Mouse (Mus musculus): ENCODE results near the gene Evpl. TPM values are rescaled to one million over a fixed set of nuclear protein-coding genes. Genes with fewer than 3 reads are reported as not detected.

The Evpl gene
- polyA plus RNA-seq, 1 experiment from 2014 or later: 0.84 TPM

DNA sequence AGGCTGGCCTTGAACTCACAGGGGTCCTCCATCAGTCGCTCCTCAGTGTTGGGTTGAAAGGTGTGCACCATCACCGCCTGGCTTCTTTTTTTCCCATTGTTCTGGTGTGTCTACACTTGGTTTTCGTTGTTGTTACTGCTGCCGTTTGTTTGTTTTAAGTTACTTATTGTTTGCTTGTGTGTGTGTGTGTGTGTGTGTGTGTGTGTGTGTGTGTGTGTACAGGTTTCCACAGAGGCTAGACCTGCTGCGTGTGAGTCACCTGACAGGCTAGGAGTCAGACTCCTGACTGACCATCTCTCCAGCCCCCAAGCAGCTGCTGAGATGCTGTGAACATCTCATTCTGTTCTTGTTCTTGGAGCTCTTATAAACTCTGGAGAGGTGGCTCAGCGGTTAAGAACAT is 25.0 kb downstream of the Evpl start:
- Histone ChIP-seq H3K9ac (no peak overlapping the region), H3K36me3 (peaks cover 9% of the 10 kb centered on the region), H3K27ac (ENCODE audit: poor library complexity, severe bottlenecking) (no peak overlapping the region), H3K9me3 (replicated peaks) (no peaks in the 10 kb centered on the region), H3K4me3 (no peak overlapping the region), H3K27me3 (replicated peaks) (no peaks in the 10 kb centered on the region), H3K4me2 (no peak overlapping the region), H3K4me1 (replicated peaks) (no peaks in the 10 kb centered on the region)
- ATAC-seq (ENCODE audit: insufficient number of reproducible peaks, low FRiP score): no peak
- WGBS: 88% methylated on average over 6 of the region's 6 CpGs

DNA sequence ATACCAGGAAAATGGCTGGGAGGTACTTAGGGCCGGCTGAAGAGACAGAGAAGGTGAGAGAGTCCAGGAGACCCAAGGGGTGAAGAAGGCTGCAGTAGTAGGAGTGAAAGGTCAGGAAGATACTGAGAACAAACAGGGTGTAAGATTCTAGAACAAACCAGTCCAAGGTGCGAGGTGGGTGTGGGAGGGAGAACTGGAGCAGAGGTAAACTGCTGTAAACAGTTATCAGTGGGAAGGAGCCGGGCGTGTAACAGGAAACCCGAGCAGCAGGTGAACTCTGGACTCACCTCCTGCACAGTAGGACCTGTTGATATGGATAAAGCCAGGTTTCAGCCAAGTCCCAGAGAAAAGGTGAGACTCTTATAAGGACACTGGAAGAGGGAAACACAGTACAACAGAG is 27.2 kb downstream of the Evpl start:
- H3K27me3 ChIP-seq (replicated peaks): no peaks in the 10 kb centered on the region
- ATAC-seq (ENCODE audit: insufficient number of reproducible peaks, low FRiP score): no peak
- no peaks in the 10 kb centered on the region for H3K9me3 ChIP-seq (replicated peaks)
- H3K4me3 ChIP-seq: no peak overlapping the region
- H3K4me2 ChIP-seq: no peak overlapping the region
- no peaks in the 10 kb centered on the region for H3K4me1 ChIP-seq (replicated peaks)
- no peak overlapping the region for H3K9ac ChIP-seq
- H3K36me3 ChIP-seq: peaks cover 28% of the 10 kb centered on the region
- 70% methylated on average over 5 of the region's 5 CpGs for WGBS
- no peak overlapping the region for H3K27ac ChIP-seq (ENCODE audit: poor library complexity, severe bottlenecking)

DNA sequence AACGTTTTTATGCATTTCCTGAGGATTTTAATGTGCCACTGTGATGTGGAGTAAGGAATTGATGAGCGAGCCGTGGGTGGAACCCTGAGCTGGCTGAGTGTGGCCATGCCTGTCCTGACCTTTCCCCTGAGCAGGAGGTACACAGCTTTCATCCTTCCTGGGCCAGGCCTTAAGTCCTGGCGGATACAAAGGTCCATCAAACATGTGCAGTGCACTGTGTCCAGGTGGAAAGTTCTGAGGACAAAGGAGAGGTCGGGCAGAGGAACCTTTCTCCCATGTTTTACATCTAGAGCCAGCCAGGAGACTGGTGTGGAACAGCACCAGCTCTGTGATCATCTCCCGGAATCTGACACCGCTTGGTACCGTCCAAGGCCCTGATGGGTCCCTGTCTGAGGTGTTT is 28.6 kb downstream of the Evpl start:
- WGBS: 80% methylated on average over 8 of the region's 8 CpGs
- no peaks in the 10 kb centered on the region for H3K27me3 ChIP-seq (replicated peaks)
- peaks cover 38% of the 10 kb centered on the region for H3K36me3 ChIP-seq
- no peak overlapping the region for H3K4me3 ChIP-seq
- H3K27ac ChIP-seq (ENCODE audit: poor library complexity, severe bottlenecking): no peak overlapping the region
- ATAC-seq (ENCODE audit: insufficient number of reproducible peaks, low FRiP score): no peak
- no peaks in the 10 kb centered on the region for H3K9me3 ChIP-seq (replicated peaks)
- no peak overlapping the region for H3K4me2 ChIP-seq
- no peak overlapping the region for H3K9ac ChIP-seq
- no peaks in the 10 kb centered on the region for H3K4me1 ChIP-seq (replicated peaks)

DNA sequence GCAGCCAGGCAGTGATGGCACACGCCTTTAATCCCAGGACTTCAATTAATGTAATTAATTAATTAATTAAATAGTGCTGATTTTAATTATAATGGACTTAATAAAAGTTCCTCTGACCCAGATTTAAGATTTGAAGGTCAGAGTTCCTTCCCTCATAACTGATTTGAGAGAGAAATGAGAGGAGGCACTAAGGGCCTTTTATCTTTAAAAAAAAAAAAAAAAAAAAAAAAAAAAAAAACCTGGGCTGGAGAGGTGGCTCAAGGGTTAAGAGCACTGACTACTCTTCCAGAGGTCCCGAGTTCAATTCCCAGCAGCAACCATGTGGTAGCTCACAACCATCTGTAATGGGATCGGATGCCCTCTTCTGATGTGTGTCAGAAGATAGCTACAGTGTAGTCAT is 29.2 kb downstream of the Evpl start:
- H3K9me3 ChIP-seq (replicated peaks): no peaks in the 10 kb centered on the region
- no peaks in the 10 kb centered on the region for H3K4me1 ChIP-seq (replicated peaks)
- H3K27me3 ChIP-seq (replicated peaks): no peaks in the 10 kb centered on the region
- H3K4me2 ChIP-seq: no peak overlapping the region
- peaks cover 38% of the 10 kb centered on the region for H3K36me3 ChIP-seq
- no peak for ATAC-seq (ENCODE audit: insufficient number of reproducible peaks, low FRiP score)
- H3K9ac ChIP-seq: no peak overlapping the region
- H3K27ac ChIP-seq (ENCODE audit: poor library complexity, severe bottlenecking): no peak overlapping the region
- H3K4me3 ChIP-seq: no peak overlapping the region
- 85% methylated on average over 3 of the region's 3 CpGs for WGBS

DNA sequence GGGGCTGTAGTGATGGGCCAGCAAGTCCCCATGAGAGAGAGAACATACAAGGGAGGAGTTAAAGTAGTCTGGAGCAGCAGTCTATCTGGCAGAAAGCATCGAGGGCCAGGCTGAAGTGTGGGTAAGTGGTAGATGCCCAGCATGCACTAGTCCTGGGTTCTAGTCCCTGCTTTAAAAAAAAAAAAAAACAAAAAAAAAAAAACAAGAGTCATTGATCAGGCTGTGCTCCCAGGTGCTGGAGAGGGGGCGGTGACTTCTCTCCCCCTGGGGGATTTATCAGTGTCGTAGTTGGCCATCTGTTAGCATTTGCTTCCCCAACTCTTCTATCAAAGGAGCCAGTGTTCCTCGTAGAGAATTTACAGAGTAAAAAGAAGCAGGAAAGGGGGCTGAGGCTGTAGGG is 31.2 kb downstream of the Evpl start:
- no peaks in the 10 kb centered on the region for H3K27me3 ChIP-seq (replicated peaks)
- H3K4me3 ChIP-seq: no peak overlapping the region
- peaks cover 36% of the 10 kb centered on the region for H3K36me3 ChIP-seq
- no peak overlapping the region for H3K4me2 ChIP-seq
- no peak overlapping the region for H3K9ac ChIP-seq
- no peaks in the 10 kb centered on the region for H3K9me3 ChIP-seq (replicated peaks)
- no peak for ATAC-seq (ENCODE audit: insufficient number of reproducible peaks, low FRiP score)
- WGBS: 57% methylated on average over 4 of the region's 4 CpGs
- no peak overlapping the region for H3K27ac ChIP-seq (ENCODE audit: poor library complexity, severe bottlenecking)
- no peaks in the 10 kb centered on the region for H3K4me1 ChIP-seq (replicated peaks)

DNA sequence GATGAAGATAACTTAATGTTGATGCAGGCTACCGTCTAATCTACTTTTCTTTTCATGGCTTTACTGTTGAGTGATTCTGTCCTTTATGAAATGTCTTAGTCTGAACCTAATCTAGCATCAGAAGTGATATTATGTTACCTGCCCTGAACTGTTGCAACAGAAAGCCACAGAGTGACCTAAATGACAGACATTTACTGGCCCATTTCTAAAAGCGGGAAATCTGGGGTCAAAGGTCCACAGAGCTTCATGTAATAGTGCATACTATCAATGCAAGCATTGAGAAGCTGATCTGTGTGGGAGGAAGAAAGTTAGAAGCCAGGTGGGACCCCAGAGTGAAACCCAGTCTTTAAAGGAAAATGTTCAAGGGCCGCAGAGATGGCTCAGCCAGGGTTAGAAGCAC is 34.7 kb downstream of the Evpl start:
- Histone ChIP-seq H3K4me2 (no peak overlapping the region), H3K27ac (ENCODE audit: poor library complexity, severe bottlenecking) (no peak overlapping the region), H3K9ac (no peak overlapping the region), H3K9me3 (replicated peaks) (no peaks in the 10 kb centered on the region), H3K4me1 (replicated peaks) (peaks cover 3% of the 10 kb centered on the region; the same call in 1 of the 2 replicates), H3K27me3 (replicated peaks) (no peaks in the 10 kb centered on the region), H3K4me3 (no peak overlapping the region), H3K36me3 (peaks cover 32% of the 10 kb centered on the region)
- no peak for ATAC-seq (ENCODE audit: insufficient number of reproducible peaks, low FRiP score)
- WGBS: 90% methylated on average over 3 of the region's 3 CpGs

DNA sequence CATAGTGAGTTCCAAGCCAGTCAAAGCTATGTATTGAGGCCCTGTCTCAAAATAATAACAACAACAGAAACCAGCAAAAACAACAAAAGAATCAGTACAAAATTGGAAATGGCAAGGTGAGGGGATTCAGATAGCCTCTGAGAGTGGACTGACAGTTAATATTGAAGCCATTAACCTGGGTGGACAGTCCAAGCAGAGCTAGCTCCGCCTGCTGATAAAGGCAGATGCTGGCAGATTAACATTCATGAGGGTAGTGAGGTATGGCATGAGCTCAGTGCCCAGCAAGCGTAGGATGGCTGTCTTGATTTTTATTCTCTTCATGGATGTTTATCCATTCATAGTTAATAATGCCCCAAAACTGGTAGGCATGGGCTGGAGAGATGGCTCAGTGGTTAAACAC is 36.7 kb downstream of the Evpl start:
- H3K4me3 ChIP-seq: no peak overlapping the region
- no peak for ATAC-seq (ENCODE audit: insufficient number of reproducible peaks, low FRiP score)
- peaks cover 30% of the 10 kb centered on the region for H3K36me3 ChIP-seq
- H3K9me3 ChIP-seq (replicated peaks): no peaks in the 10 kb centered on the region
- peaks cover 3% of the 10 kb centered on the region for H3K4me1 ChIP-seq (replicated peaks)
- no peak overlapping the region for H3K27ac ChIP-seq (ENCODE audit: poor library complexity, severe bottlenecking)
- WGBS: 84% methylated on average over 2 of the region's 2 CpGs
- no peak overlapping the region for H3K4me2 ChIP-seq
- no peak overlapping the region for H3K9ac ChIP-seq
- no peaks in the 10 kb centered on the region for H3K27me3 ChIP-seq (replicated peaks)

DNA sequence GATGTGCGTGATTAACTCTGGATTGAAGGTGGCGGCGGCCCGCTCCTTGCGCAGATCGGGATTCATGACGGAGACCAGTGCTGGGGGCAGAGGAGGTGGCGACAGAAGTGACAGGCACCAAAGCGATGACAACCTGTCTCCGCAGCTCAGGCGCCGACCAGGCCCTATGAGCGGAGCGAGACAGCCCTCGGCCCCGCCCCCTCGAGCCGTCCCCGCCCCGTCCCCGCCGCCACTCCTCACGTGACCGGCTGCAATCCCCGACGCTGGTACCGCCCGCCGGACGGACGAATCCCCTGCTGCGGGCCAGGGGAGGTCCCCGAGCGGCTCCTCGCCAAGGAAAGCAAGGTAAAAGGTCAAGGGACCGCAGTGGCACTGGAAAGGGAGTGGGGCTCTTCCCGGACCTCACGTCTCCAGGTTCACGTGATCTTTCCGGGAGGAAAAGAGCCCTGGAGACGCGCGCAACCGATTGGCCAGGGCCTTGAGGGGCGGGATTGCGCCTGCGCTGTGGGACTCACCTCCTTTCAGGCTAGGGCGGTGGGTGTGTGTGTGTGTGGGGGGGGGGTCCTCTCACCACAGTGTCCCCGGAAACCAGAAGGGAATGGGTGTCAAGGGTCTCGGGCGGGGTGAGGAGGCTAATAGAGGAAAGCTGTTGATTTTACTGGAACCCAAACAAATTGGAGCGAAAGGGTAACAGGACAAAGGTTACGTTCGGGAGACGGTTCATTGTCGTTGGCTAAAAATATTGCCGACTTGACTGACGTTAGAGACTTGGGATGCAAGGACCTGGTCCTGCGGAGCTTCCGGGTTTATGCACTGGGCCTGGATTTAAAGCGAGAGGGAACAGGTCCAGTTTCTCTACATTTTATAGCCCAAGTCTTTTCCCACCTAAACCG is 39.0 kb downstream of the Evpl start, which contains the start of the genes Ten1 and Acox1:
Gene Ten1, plus strand, starts transcription at position 217 of the 893 bp plus-strand sequence.
Gene Acox1, minus strand, starts transcription at position 407 of the 893 bp plus-strand sequence.
- WGBS: under 1% methylated on average over 52 of the region's 62 CpGs
- ATAC-seq (ENCODE audit: insufficient number of reproducible peaks, low FRiP score): peak; percentile 98
- no peaks in the 10 kb centered on the region for H3K27me3 ChIP-seq (replicated peaks)

DNA sequence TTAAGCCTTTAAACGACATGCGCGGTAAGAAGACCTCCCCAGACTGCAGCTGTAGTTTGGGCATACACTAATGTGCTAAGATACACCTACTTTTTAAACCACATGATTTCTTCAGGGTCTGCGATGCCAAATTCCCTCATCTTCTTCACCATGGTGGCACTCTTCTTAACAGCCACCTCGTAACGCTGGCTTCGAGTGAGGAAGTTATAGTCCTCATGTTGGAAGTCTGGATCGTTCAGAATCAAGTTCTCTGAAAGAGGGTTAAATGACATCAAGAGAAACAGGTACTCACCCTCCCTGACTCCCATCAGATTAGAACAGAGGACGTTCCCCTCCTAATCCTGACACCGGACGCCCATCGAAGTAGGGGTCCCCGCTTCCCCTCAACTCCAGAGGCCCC is 39.7 kb downstream of the Evpl start:
- Histone ChIP-seq H3K27ac (ENCODE audit: poor library complexity, severe bottlenecking) (peak overlapping the region; percentile 95), H3K9me3 (replicated peaks) (no peaks in the 10 kb centered on the region), H3K9ac (peak overlapping the region; percentile 93), H3K4me1 (replicated peaks) (peaks cover 12% of the 10 kb centered on the region), H3K4me3 (peak overlapping the region; percentile 86), H3K4me2 (peak overlapping the region; percentile 94), H3K27me3 (replicated peaks) (no peaks in the 10 kb centered on the region), H3K36me3 (peaks cover 13% of the 10 kb centered on the region)
- 21% methylated on average over 13 of the region's 13 CpGs for WGBS
- no peak for ATAC-seq (ENCODE audit: insufficient number of reproducible peaks, low FRiP score)

More for the DNA sequence above, 39.0 kb downstream of the Evpl start, which contains the start of the genes Ten1 and Acox1:
- no peaks in the 10 kb centered on the region for H3K9me3 ChIP-seq (replicated peaks)
- H3K4me2 ChIP-seq: peak within 1 kb of the TSS; percentile 94
- peak within 1 kb of the TSS; percentile 86 for H3K4me3 ChIP-seq
- H3K27ac ChIP-seq (ENCODE audit: poor library complexity, severe bottlenecking): peak within 1 kb of the TSS; percentile 95
- peaks cover 12% of the 10 kb centered on the region for H3K4me1 ChIP-seq (replicated peaks)
- peaks cover 17% of the 10 kb centered on the region for H3K36me3 ChIP-seq
- peak within 1 kb of the TSS; percentile 93 for H3K9ac ChIP-seq

DNA sequence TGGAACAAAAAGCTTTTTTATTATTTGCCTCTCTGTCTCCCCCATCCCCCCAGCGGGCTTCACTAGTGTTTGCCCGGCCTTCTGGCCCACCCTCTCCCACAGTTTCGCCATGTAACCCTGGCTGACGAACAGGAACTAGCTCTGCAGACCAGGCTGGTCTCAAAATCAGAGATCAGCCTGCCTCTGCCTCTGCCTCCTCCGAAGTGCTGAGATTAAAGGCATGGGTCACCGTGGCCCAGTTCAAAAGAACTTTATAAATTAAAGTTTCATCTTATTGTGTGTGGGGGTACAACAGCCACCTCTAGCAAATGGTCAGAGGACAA is 40.3 kb downstream of the Evpl start:
- H3K27me3 ChIP-seq (replicated peaks): no peaks in the 10 kb centered on the region
- peak overlapping the region; percentile 94 for H3K4me2 ChIP-seq
- H3K4me1 ChIP-seq (replicated peaks): peaks cover 12% of the 10 kb centered on the region
- 90% methylated on average over 6 of the region's 6 CpGs for WGBS
- H3K9ac ChIP-seq: no peak overlapping the region
- H3K36me3 ChIP-seq: peaks cover 13% of the 10 kb centered on the region
- peak overlapping the region; percentile 6; the same call in 1 of the 2 replicates for H3K4me3 ChIP-seq
- H3K9me3 ChIP-seq (replicated peaks): no peaks in the 10 kb centered on the region
- ATAC-seq (ENCODE audit: insufficient number of reproducible peaks, low FRiP score): no peak
- no peak overlapping the region for H3K27ac ChIP-seq (ENCODE audit: poor library complexity, severe bottlenecking)

DNA sequence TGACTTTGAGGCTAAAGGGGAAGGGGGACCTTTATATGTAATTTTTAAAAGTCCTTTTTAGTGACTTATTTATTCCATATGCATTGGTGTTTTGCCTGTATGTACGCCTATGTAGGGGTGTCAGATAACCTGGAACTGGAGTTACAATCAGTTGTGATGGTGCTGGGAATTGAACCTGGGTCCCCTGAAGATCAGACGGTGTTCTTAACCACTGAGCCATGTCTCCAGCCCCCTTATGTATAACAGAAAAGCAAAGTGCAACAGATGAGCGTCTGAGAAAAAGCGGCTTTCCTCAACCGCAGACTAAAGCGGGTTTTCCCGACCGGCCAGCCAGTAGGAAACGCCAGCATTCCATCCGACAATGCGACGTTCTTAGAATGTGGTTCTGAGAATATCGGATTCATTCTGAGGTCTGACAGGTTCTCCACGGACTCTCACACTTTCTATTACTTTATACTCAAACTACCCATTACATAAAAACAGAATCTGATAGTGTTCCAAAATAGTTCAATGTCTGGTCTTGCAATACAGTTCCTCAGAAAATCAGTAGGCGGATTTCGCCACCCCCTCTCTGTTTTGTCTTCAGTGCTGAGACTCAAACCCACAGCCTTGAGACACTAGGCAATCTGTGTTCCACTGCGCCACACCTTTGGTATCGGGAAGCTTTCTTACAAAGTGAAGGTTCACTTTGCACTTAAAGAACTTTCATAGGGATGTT is 40.9 kb downstream of the Evpl start:
- Histone ChIP-seq H3K4me3 (no peak overlapping the region), H3K36me3 (peaks cover 13% of the 10 kb centered on the region), H3K4me1 (replicated peaks) (peaks cover 12% of the 10 kb centered on the region), H3K9ac (no peak overlapping the region), H3K9me3 (replicated peaks) (no peaks in the 10 kb centered on the region), H3K4me2 (peak overlapping the region; percentile 94), H3K27me3 (replicated peaks) (no peaks in the 10 kb centered on the region), H3K27ac (ENCODE audit: poor library complexity, severe bottlenecking) (no peak overlapping the region)
- WGBS: 94% methylated on average over 18 of the region's 18 CpGs
- ATAC-seq (ENCODE audit: insufficient number of reproducible peaks, low FRiP score): no peak
